ENCODE assay signal across 9 mouse cellular contexts in the genomic region with DNA sequence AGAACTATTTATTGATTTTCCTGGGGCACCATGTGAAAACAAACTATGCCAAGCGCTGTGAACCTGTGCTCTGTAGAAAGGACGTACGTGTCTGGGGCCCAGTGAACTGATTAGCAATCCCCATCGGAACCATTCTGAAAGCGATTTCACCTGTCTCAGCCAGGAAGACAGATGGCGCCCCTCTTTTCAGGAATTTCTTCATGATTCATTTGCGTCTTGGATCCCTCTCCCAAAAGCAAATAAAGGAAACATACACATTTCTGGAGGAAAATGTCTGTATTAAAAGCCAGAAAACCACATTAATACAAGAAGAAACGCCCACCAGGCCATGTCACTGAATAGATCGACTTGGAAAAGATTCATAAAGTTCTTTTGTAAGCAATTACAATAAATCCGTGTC. TPM values are rescaled to one million over a fixed set of nuclear protein-coding genes. Genes with fewer than 3 reads are reported as not detected.
DNase-seq lines count a peak whose midpoint lies in the region; ATAC-seq and TF ChIP-seq lines count a peak whose summit lies in the region.
"Had no signal": no experiment of that assay in that cellular context is flagged by ENCODE, and none has a peak within 500 bp of the region (broad histone marks: within the 10 kb centered on the region; RNA-seq: fewer than 3 reads in every experiment).

No protein-coding gene starts in this region.

- H3K4me1 ChIP-seq in liver, adult 2 months (ENCODE audit: control insufficient read depth, insufficient read depth, low read length) = peaks cover 3% of the 10 kb centered on the region
- peaks cover 8% of the 10 kb centered on the region; the same call in 1 of the 2 replicates for H3K4me1 ChIP-seq in embryonic facial prominence, embryonic 13.5 days
- peaks cover 4% of the 10 kb centered on the region; the same call in 1 of the 2 replicates for H3K4me1 ChIP-seq in intestine, embryonic 15.5 days (replicated peaks)
- no peaks in the 10 kb centered on the region for H3K4me1 ChIP-seq in olfactory bulb, adult 2 months (ENCODE audit: control insufficient read depth, insufficient read depth, low read length)

- H3K27me3 ChIP-seq in liver, adult 2 months (ENCODE audit: control insufficient read depth, insufficient read depth, low read length) = peaks cover 7% of the 10 kb centered on the region; the same call in 1 of the 2 replicates
- H3K27me3 ChIP-seq in embryonic facial prominence, embryonic 13.5 days = peaks cover 55% of the 10 kb centered on the region
- H3K27me3 ChIP-seq in intestine, embryonic 15.5 days (replicated peaks) = 0 out of 2 replicates have a peak, but pooled peaks cover 3% of the 10 kb centered on the region

- TF ChIP-seq POLR2A in liver, adult 2 months (IDR thresholded peaks at IDR 0.05; ENCODE audit: extremely low read depth, insufficient read depth, low read length) = no peak
- TF ChIP-seq POLR2A in olfactory bulb, adult 2 months (IDR thresholded peaks at IDR 0.05; ENCODE audit: insufficient read depth, low read depth, low read length) = no peak

- no peak overlapping the region for H3K4me3 ChIP-seq in liver, adult 2 months (ENCODE audit: insufficient read depth, low read depth, low read length)
- peak overlapping the region; percentile 6; the same call in 1 of the 2 replicates for H3K4me3 ChIP-seq in embryonic facial prominence, embryonic 13.5 days
- H3K4me3 ChIP-seq in intestine, embryonic 15.5 days (replicated peaks) = peak overlapping the region; percentile 77; the same call in 1 of the 2 replicates
- H3K4me3 ChIP-seq in olfactory bulb, adult 2 months (ENCODE audit: insufficient read depth, low read depth, low read length) = peak overlapping the region; percentile 31; the same call in 1 of the 2 replicates

- no peaks in the 10 kb centered on the region for H3K36me3 ChIP-seq in liver, adult 2 months (ENCODE audit: control insufficient read depth, insufficient read depth, low read length)
- no peaks in the 10 kb centered on the region for H3K36me3 ChIP-seq in embryonic facial prominence, embryonic 13.5 days
- no peaks in the 10 kb centered on the region for H3K36me3 ChIP-seq in intestine, embryonic 15.5 days

- ATAC-seq in embryonic facial prominence, embryonic 13.5 days (ENCODE audit: insufficient number of reproducible peaks, insufficient read depth, low FRiP score, low TSS enrichment, low read depth) = no peak
- ATAC-seq in intestine, embryonic 15.5 days = no peak

- peak; percentile 66 for DNase-seq in liver, adult 2 months (ENCODE audit: extremely low read depth, low read depth, low spot score)
- DNase-seq in liver = no peak
- DNase-seq in heart, postnatal 25 days (ENCODE audit: low spot score) = no peak
- DNase-seq in urinary bladder, postnatal 4 days (ENCODE audit: low spot score in 2 of 2) = no peak
- DNase-seq: gastrocnemius, adult 2 months had no signal

- H3K9ac ChIP-seq in liver, adult 2 months (ENCODE audit: low read depth, low read length) = no peak overlapping the region
- no peak overlapping the region for H3K9ac ChIP-seq in embryonic facial prominence, embryonic 13.5 days
- no peak overlapping the region for H3K9ac ChIP-seq in intestine, embryonic 15.5 days

- no peaks in the 10 kb centered on the region for H3K9me3 ChIP-seq in embryonic facial prominence, embryonic 13.5 days
- H3K9me3 ChIP-seq in intestine, embryonic 15.5 days = no peaks in the 10 kb centered on the region

- H3K79me2 ChIP-seq in liver, adult 2 months (ENCODE audit: control insufficient read depth, insufficient read depth, low read length) = no peaks in the 10 kb centered on the region

- intact Hi-C loops in heart, postnatal 25 days (cut with DNase I) = loop anchor here (2.0 to 10.0 kb wide), 2 partner anchors 182 to 234 kb away; a partner anchor contains a TSS

- H3K4me2 ChIP-seq in embryonic facial prominence, embryonic 13.5 days = peak overlapping the region; percentile 96
- peak overlapping the region; percentile 99; the same call in 1 of the 2 replicates for H3K4me2 ChIP-seq in intestine, embryonic 15.5 days (replicated peaks)

- no peak for TF ChIP-seq CTCF in liver, adult 2 months (IDR thresholded peaks at IDR 0.05; ENCODE audit: low read depth, low read length)
- no peak for TF ChIP-seq CTCF in olfactory bulb, adult 2 months (IDR thresholded peaks at IDR 0.05; ENCODE audit: insufficient read depth, low read depth, low read length)

- no peak overlapping the region for H3K27ac ChIP-seq in liver, adult 2 months (replicated peaks; ENCODE audit: insufficient read depth, low read depth, low read length)
- H3K27ac ChIP-seq in embryonic facial prominence, embryonic 13.5 days = no peak overlapping the region
- H3K27ac ChIP-seq in intestine, embryonic 15.5 days = no peak overlapping the region
- no peak overlapping the region for H3K27ac ChIP-seq in olfactory bulb, adult 2 months (ENCODE audit: insufficient read depth, low read depth, low read length)

- WGBS in liver, adult 2 months = 30% methylated on average over 10 of the region's 10 CpGs
- 36% methylated on average over 10 of the region's 10 CpGs for WGBS in embryonic facial prominence, embryonic 13.5 days
- WGBS in intestine, embryonic 15.5 days = 35% methylated on average over 10 of the region's 10 CpGs
- WGBS in olfactory bulb, adult 2 months = 37% methylated on average over 10 of the region's 10 CpGs

RNA-seq across cellular contexts. Expression of a gene that starts 1.8 kb away (rescaled TPM):
- 0.09 and 0.40 TPM in 2 replicates for total RNA-seq in liver, adult 2 months (2014; rRNA removed)
- polyA plus RNA-seq in liver, adult 2 months (2012; rRNA removed) = 0.76 and 0.83 TPM in 2 replicates
- 7.2 and 7.8 TPM in 2 replicates for polyA plus RNA-seq in embryonic facial prominence, embryonic 13.5 days (2015; fragmentation: Nextera tagmentation; extraction: Ambion mirVana)
- 14.3 and 15.1 TPM in 2 replicates for polyA plus RNA-seq in intestine, embryonic 15.5 days (2015; fragmentation: Nextera tagmentation; extraction: Ambion mirVana)
- polyA plus RNA-seq in olfactory bulb, adult 2 months (2012; ENCODE audit: insufficient read depth, insufficient read length, low replicate concordance, missing spikeins) = not detected in 2 replicates
- total RNA-seq in heart, postnatal 25 days (2021) = 1 to 10 TPM; 7.3 to 8.0 TPM

RNA-seq across cellular contexts. Expression of a gene that starts 43.0 kb away (rescaled TPM):
- 2.6 and 3.1 TPM in 2 replicates for total RNA-seq in liver, adult 2 months (2014; rRNA removed)
- 4.0 and 4.3 TPM in 2 replicates for polyA plus RNA-seq in liver, adult 2 months (2012; rRNA removed)
- polyA plus RNA-seq in embryonic facial prominence, embryonic 13.5 days (2015; fragmentation: Nextera tagmentation; extraction: Ambion mirVana) = 8.3 and 9.2 TPM in 2 replicates
- polyA plus RNA-seq in intestine, embryonic 15.5 days (2015; fragmentation: Nextera tagmentation; extraction: Ambion mirVana) = 13.6 and 14.7 TPM in 2 replicates
- polyA plus RNA-seq in olfactory bulb, adult 2 months (2012; ENCODE audit: insufficient read depth, insufficient read length, low replicate concordance, missing spikeins) = not detected in 2 replicates
- total RNA-seq in heart, postnatal 25 days (2021) = under 1 TPM; 0.08 TPM
- total RNA-seq: gastrocnemius, adult 2 months; neutrophil, adult 5-6 weeks had no signal
